Mouse (Mus musculus): ENCODE data around the gene Psmg1. TPM values are rescaled to one million over a fixed set of nuclear protein-coding genes. Genes with fewer than 3 reads are reported as not detected.

The Psmg1 gene
- polyA plus RNA-seq, 1 experiment = 43.5 TPM

GRCm38 (mm10) chr16:95954341-95954740, 36.4 kb downstream of the Psmg1 start:
- no peak for TF ChIP-seq CTCF (IDR thresholded peaks at IDR 0.05; ENCODE audit: borderline replicate concordance, extremely low read depth, insufficient read depth, insufficient read length)
- TF ChIP-seq POLR2A (IDR thresholded peaks at IDR 0.05; ENCODE audit: borderline replicate concordance, extremely low read depth, insufficient read depth, insufficient read length, poor library complexity, severe bottlenecking) = no peak
- no peak for DNase-seq (ENCODE audit: low read depth)

GRCm38 (mm10) chr16:95953159-95953650, 37.6 kb downstream of the Psmg1 start:
- TF ChIP-seq CTCF (IDR thresholded peaks at IDR 0.05; ENCODE audit: borderline replicate concordance, extremely low read depth, insufficient read depth, insufficient read length) (no peak), POLR2A (IDR thresholded peaks at IDR 0.05; ENCODE audit: borderline replicate concordance, extremely low read depth, insufficient read depth, insufficient read length, poor library complexity, severe bottlenecking) (no peak)
- DNase-seq (ENCODE audit: low read depth) = no peak

- no peak for DNase-seq (ENCODE audit: low read depth)
- no peak for TF ChIP-seq CTCF (IDR thresholded peaks at IDR 0.05; ENCODE audit: borderline replicate concordance, extremely low read depth, insufficient read depth, insufficient read length)
- TF ChIP-seq POLR2A (IDR thresholded peaks at IDR 0.05; ENCODE audit: borderline replicate concordance, extremely low read depth, insufficient read depth, insufficient read length, poor library complexity, severe bottlenecking) = no peak
Measured at GRCm38 (mm10) chr16:95951471-95951870, 39.3 kb downstream of the Psmg1 start.

DNA sequence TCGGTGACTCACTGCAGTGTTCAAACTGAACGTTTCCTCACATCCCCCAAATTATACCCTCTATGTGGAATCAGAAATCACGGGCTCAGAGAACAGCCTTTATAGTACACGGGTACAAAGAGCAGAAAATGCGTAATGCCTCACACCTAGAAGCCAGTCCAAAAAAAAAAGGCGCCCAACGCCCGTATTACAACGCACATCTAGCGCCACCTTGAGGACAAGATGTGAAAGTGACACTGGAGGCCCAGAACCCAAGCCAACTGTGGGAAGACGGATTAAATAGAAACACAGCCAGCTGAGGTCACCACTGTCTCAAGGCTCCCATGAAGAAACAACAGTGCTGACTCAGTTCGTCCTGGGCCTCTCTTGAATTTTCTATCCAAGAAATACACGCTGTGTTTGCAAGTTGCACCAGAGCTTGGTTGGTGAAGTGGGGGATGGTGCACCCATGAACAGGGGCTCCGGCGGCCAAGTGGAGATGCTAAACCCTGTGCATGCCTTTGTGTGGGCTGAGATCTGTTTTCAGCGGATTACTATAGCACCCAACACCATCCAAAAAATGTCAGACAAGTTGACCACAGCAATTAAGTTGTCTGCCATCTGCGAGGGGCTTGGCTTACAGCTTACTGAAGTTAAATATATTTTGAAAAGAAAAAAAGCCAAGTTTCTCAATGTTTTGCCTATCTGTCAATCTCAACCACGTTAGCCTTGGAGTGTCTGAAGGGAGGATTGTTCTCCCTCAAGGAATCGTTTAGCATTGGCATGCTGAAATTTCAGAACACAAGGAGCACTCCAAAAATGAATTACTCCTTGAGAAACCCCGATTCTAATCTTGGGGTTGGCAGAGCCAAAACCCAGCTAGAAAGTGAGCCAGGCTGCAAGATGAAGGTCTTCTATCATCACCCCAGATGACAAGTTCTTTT, 45.1 kb downstream of the Psmg1 start:
- DNase-seq (ENCODE audit: low read depth) = peak; percentile 90
- peak; percentile 92 for TF ChIP-seq CTCF (IDR thresholded peaks at IDR 0.05; ENCODE audit: borderline replicate concordance, extremely low read depth, insufficient read depth, insufficient read length)
- TF ChIP-seq POLR2A (IDR thresholded peaks at IDR 0.05; ENCODE audit: borderline replicate concordance, extremely low read depth, insufficient read depth, insufficient read length, poor library complexity, severe bottlenecking) = no peak

DNA sequence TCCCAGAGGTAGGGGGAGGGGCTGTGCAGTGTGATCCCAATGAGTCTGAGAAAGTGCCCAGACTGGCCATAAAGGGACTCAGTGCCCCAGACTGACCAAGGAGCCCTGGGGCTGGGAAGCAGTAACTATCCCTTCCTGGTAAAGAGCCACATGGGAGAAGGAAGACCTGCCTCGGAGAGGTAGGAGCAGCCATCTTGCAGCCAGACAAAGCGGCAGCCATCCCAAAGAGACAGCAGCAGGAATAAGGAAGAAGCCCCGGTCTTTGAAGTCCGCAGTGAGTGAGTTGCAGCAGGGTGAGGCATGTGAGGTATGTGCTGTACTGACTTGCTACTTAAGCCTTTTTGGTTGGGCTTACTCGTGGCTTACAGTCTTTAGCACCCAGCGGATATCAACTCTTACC, 47.6 kb downstream of the Psmg1 start:
- no peak for DNase-seq (ENCODE audit: low read depth)
- no peak for TF ChIP-seq CTCF (IDR thresholded peaks at IDR 0.05; ENCODE audit: borderline replicate concordance, extremely low read depth, insufficient read depth, insufficient read length)

DNA sequence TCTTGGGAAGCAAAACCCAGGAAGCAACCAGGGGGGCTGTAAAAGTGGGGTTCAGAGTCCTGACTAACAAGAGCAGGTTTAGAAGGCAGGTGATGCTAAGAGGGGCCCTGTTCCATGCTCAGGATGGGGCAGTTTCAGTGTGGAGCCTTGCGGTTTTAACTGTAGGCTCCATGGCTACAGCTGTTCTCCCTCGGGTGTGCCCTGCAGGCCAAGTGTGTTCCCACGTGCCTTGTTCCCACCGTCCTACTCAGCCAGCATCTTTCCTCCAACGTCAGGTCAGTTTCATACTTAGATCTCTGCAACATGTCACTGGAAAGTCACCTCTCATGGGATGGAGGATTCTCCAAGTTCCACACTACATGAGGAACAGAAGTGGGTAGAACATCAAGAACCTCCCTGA, 49.2 kb downstream of the Psmg1 start:
- no peak for DNase-seq (ENCODE audit: low read depth)
- no peak for TF ChIP-seq POLR2A (IDR thresholded peaks at IDR 0.05; ENCODE audit: borderline replicate concordance, extremely low read depth, insufficient read depth, insufficient read length, poor library complexity, severe bottlenecking)
- no peak for TF ChIP-seq CTCF (IDR thresholded peaks at IDR 0.05; ENCODE audit: borderline replicate concordance, extremely low read depth, insufficient read depth, insufficient read length)

- TF ChIP-seq POLR2A (IDR thresholded peaks at IDR 0.05; ENCODE audit: borderline replicate concordance, extremely low read depth, insufficient read depth, insufficient read length, poor library complexity, severe bottlenecking) = no peak
- TF ChIP-seq CTCF (IDR thresholded peaks at IDR 0.05; ENCODE audit: borderline replicate concordance, extremely low read depth, insufficient read depth, insufficient read length) = no peak
- DNase-seq (ENCODE audit: low read depth) = no peak
Measured at GRCm38 (mm10) chr16:95935495-95935961, 55.2 kb downstream of the Psmg1 start.

- TF ChIP-seq POLR2A (IDR thresholded peaks at IDR 0.05; ENCODE audit: borderline replicate concordance, extremely low read depth, insufficient read depth, insufficient read length, poor library complexity, severe bottlenecking) (no peak), CTCF (IDR thresholded peaks at IDR 0.05; ENCODE audit: borderline replicate concordance, extremely low read depth, insufficient read depth, insufficient read length) (no peak)
- no peak for DNase-seq (ENCODE audit: low read depth)
Measured at GRCm38 (mm10) chr16:95932860-95933259, 57.9 kb downstream of the Psmg1 start.

- no peak for DNase-seq (ENCODE audit: low read depth)
- TF ChIP-seq CTCF (IDR thresholded peaks at IDR 0.05; ENCODE audit: borderline replicate concordance, extremely low read depth, insufficient read depth, insufficient read length) (no peak), POLR2A (IDR thresholded peaks at IDR 0.05; ENCODE audit: borderline replicate concordance, extremely low read depth, insufficient read depth, insufficient read length, poor library complexity, severe bottlenecking) (no peak)
Measured at GRCm38 (mm10) chr16:95931509-95931908, 59.3 kb downstream of the Psmg1 start.

Other genes starting within 250 kb of the Psmg1 start
- gene Brwd1, start 91.6 kb upstream of the Psmg1 start, polyA plus RNA-seq (2012; rRNA removed) = 173 and 181 TPM in 2 replicates
- gene Hmgn1, start 136.8 kb upstream of the Psmg1 start, polyA plus RNA-seq (2012; rRNA removed) = 280 and 336 TPM in 2 replicates
- 151 and 176 TPM in 2 replicates for gene Wrb, start 154.4 kb upstream of the Psmg1 start, polyA plus RNA-seq (2012; rRNA removed)
- gene Lca5l, start 201.3 kb upstream of the Psmg1 start, polyA plus RNA-seq (2012; rRNA removed) = 1.4 and 2.8 TPM in 2 replicates
- gene Sh3bgr, start 209.5 kb upstream of the Psmg1 start, polyA plus RNA-seq (2012; rRNA removed) = 1.0 and 2.9 TPM in 2 replicates
- 1.4 and 2.8 TPM in 2 replicates for gene B3galt5, start 244.8 kb upstream of the Psmg1 start, polyA plus RNA-seq (2012; rRNA removed)

Data from brain, embryonic 14.5 days (tissue).